Mouse (Mus musculus): ENCODE measurements around the gene Ttc39b. TPM values are rescaled to one million over a fixed set of nuclear protein-coding genes. Genes with fewer than 3 reads are reported as not detected.
"Not testable (repeated sequence)": the region's sequence is repeated elsewhere in the genome, so short reads cannot be mapped to it uniquely, and the experiment has no call there.

Ttc39b gene
- polyA plus RNA-seq, 1 experiment from 2014 or later, result 15.7 TPM

DNA sequence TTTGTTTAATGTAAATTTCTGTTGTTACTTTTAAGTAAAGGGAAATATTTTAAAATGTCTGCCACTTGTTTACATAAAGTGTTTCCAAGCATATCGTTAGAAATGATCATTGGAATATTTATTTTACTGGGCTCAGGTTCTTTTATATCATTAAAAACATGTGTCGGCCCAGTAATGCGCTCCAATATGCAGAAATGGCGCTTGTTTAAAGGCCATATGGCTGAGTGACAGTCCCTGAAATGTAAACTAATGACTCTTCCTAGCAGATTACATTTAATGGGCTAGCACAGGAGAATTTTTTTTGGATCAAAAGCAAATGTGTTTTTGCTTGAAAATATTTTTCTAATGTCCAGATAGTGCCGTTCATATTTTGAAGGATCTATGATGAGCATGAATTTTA lies 86.4 kb downstream of the Ttc39b start:
- Histone ChIP-seq H3K4me1 (replicated peaks; ENCODE audit: control insufficient read depth, insufficient read depth) (no peaks in the 10 kb centered on the region), H3K27me3 (ENCODE audit: control insufficient read depth, insufficient read depth, low read length) (no peaks in the 10 kb centered on the region), H3K9me3 (ENCODE audit: control insufficient read depth, low read length) (no peaks in the 10 kb centered on the region), H3K36me3 (ENCODE audit: control insufficient read depth, insufficient read depth, low read length) (no peaks in the 10 kb centered on the region), H3K9ac (ENCODE audit: low read length) (no peak overlapping the region), H3K4me2 (replicated peaks; ENCODE audit: low read depth) (no peak overlapping the region), H3K4me3 (ENCODE audit: low read depth, low read length) (no peak overlapping the region), H3K27ac (replicated peaks) (no peak overlapping the region)
- no peak for DNase-seq (ENCODE audit: low spot score)
- no peak for ATAC-seq (ENCODE audit: low FRiP score, low TSS enrichment)
- no peak for TF ChIP-seq EP300 (optimal IDR thresholded peaks at IDR 0.05)
- TF ChIP-seq CTCF (IDR thresholded peaks at IDR 0.05; ENCODE audit: low read depth), result no peak
- 61% methylated on average over 5 of the region's 5 CpGs for WGBS

DNA sequence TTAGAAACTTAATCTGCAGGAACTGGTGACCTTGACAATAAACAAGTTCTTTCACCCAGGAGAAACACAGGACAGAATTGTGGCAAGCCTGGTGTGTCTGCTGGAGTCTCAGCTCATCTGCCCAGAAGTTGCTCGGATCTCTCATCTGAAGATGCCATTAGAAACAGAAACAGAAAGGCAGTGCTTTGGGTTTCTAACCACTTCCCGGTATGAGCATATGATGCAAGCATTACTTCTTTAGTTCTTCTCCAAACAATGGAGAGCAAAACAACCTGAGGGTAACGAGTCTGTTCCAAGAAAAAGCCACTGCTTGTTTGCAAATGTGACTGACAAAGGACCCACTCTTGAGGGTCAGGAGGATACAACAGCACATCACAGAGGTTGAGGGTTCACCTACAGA lies 88.8 kb downstream of the Ttc39b start:
- H3K4me1 ChIP-seq (replicated peaks; ENCODE audit: control insufficient read depth, insufficient read depth); H3K4me2 ChIP-seq (replicated peaks; ENCODE audit: low read depth); ATAC-seq (ENCODE audit: low FRiP score, low TSS enrichment); DNase-seq (ENCODE audit: low spot score); H3K9ac ChIP-seq (ENCODE audit: low read length); H3K36me3 ChIP-seq (ENCODE audit: control insufficient read depth, insufficient read depth, low read length); H3K27me3 ChIP-seq (ENCODE audit: control insufficient read depth, insufficient read depth, low read length); H3K27ac ChIP-seq (replicated peaks); H3K4me3 ChIP-seq (ENCODE audit: low read depth, low read length); H3K9me3 ChIP-seq (ENCODE audit: control insufficient read depth, low read length): not testable (repeated sequence)
- 71% methylated on average over 1 of the region's 3 CpGs for WGBS

DNA sequence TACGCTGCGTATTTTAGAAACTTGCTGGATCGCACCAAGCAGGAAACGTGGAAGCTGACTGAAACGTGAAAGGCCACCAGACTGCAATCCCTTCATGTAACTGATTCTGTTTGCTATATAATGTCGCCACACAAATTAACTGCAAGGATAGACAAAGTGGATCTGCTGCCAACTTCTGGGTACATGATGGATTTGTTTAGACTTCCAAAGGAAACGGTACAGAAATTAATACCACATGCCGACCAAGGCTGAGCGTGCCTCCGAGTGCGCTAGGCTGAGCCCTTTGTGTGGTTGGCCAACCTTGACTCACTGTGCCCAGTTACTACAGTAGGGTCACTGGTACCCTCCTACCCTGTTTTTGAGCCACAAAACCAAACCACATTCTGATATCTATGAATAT lies 89.3 kb downstream of the Ttc39b start:
- H3K4me1 ChIP-seq (replicated peaks; ENCODE audit: control insufficient read depth, insufficient read depth), result no peaks in the 10 kb centered on the region
- DNase-seq (ENCODE audit: low spot score) (no peak), ATAC-seq (ENCODE audit: low FRiP score, low TSS enrichment) (no peak)
- H3K4me2 ChIP-seq (replicated peaks; ENCODE audit: low read depth), result no peak overlapping the region
- no peaks in the 10 kb centered on the region for H3K9me3 ChIP-seq (ENCODE audit: control insufficient read depth, low read length)
- H3K27me3 ChIP-seq (ENCODE audit: control insufficient read depth, insufficient read depth, low read length), result no peaks in the 10 kb centered on the region
- no peaks in the 10 kb centered on the region for H3K36me3 ChIP-seq (ENCODE audit: control insufficient read depth, insufficient read depth, low read length)
- no peak overlapping the region for H3K4me3 ChIP-seq (ENCODE audit: low read depth, low read length)
- WGBS, result 71% methylated on average over 11 of the region's 11 CpGs
- no peak overlapping the region for H3K27ac ChIP-seq (replicated peaks)
- no peak overlapping the region for H3K9ac ChIP-seq (ENCODE audit: low read length)
- no peak for TF ChIP-seq CTCF (IDR thresholded peaks at IDR 0.05; ENCODE audit: low read depth)
- TF ChIP-seq EP300 (optimal IDR thresholded peaks at IDR 0.05), result no peak

DNA sequence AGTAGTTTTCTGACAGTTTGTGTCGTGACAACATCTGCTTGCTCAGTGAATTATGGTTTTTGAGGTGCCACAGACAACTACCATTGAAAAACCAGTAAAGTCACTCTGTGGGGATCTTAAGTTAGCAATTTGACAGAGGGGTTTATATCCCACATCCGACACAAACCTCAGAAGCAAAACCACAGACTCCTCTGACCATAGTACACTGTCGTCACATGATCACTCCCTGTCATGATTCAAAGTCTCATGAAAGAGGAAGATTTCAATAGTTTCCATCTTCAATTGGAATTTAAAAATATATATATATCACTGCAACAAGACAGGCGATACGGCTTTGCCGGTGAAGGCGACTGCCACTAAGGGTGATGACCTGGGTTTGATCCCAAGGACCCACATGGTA lies 89.9 kb downstream of the Ttc39b start:
- no peak for ATAC-seq (ENCODE audit: low FRiP score, low TSS enrichment)
- Histone ChIP-seq H3K27me3 (ENCODE audit: control insufficient read depth, insufficient read depth, low read length) (no peaks in the 10 kb centered on the region), H3K27ac (replicated peaks) (no peak overlapping the region), H3K4me2 (replicated peaks; ENCODE audit: low read depth) (no peak overlapping the region), H3K9ac (ENCODE audit: low read length) (no peak overlapping the region), H3K4me1 (replicated peaks; ENCODE audit: control insufficient read depth, insufficient read depth) (no peaks in the 10 kb centered on the region), H3K9me3 (ENCODE audit: control insufficient read depth, low read length) (no peaks in the 10 kb centered on the region), H3K36me3 (ENCODE audit: control insufficient read depth, insufficient read depth, low read length) (no peaks in the 10 kb centered on the region), H3K4me3 (ENCODE audit: low read depth, low read length) (no peak overlapping the region)
- DNase-seq (ENCODE audit: low spot score), result no peak
- TF ChIP-seq CTCF (IDR thresholded peaks at IDR 0.05; ENCODE audit: low read depth) (no peak), EP300 (optimal IDR thresholded peaks at IDR 0.05) (no peak)
- 87% methylated on average over 7 of the region's 7 CpGs for WGBS

DNA sequence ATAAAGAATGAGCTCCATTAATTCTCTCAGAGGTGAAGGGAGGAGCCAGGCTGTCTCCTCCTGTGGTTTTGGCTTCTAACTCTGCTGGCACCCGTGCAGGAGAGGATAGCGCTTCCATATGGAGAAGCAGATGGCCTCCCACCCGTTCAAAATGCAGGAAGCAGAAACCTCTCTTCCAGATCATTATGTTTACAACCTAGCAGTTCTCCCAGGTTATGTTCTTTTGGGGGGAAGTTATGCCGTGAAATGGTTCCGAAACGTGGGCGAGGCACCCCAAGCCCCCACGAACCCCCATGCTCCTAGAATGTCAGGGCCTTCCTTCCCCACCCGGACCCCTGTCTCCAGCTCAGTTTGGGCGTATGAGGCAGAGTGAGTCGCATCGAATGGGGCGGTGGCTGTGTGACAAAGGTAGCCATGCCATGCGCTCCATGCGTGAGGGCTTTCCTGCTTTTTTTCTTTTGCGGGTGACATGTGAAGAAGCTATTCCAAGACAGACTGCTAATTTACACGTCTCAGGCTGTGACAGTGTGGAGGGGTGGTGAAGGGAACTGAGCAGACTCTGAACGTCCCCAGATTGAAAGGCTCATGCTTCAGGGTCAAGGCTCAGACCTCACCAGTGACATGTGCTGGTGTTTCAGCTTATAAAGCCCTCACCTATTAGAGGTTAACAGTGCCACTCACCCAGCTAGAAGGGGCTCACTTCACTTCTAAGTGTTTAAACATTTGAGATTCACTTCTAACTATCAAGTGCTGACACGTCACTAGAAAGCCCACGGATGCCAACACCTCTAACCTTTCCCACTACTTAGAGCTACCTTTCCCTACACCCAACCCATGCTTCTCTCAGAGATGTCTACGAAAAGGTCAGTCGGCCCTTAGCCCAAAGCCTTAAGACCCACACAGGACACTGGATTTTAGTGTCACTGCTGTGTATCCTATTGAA lies 90.6 kb downstream of the Ttc39b start:
- H3K9ac ChIP-seq (ENCODE audit: low read length), result no peak overlapping the region
- 0 out of 2 replicates have a peak, but pooled peaks cover under 1% of the 10 kb centered on the region for H3K36me3 ChIP-seq (ENCODE audit: control insufficient read depth, insufficient read depth, low read length)
- H3K27me3 ChIP-seq (ENCODE audit: control insufficient read depth, insufficient read depth, low read length), result no peaks in the 10 kb centered on the region
- ATAC-seq (ENCODE audit: low FRiP score, low TSS enrichment), result no peak
- no peak overlapping the region for H3K4me3 ChIP-seq (ENCODE audit: low read depth, low read length)
- H3K4me1 ChIP-seq (replicated peaks; ENCODE audit: control insufficient read depth, insufficient read depth), result no peaks in the 10 kb centered on the region
- no peak overlapping the region for H3K27ac ChIP-seq (replicated peaks)
- no peak for DNase-seq (ENCODE audit: low spot score)
- TF ChIP-seq CTCF (IDR thresholded peaks at IDR 0.05; ENCODE audit: low read depth), result no peak
- TF ChIP-seq EP300 (optimal IDR thresholded peaks at IDR 0.05), result no peak
- no peak overlapping the region; the same call in 1 of the 2 replicates for H3K4me2 ChIP-seq (replicated peaks; ENCODE audit: low read depth)
- H3K9me3 ChIP-seq (ENCODE audit: control insufficient read depth, low read length), result no peaks in the 10 kb centered on the region
- 75% methylated on average over 22 of the region's 22 CpGs for WGBS

DNA sequence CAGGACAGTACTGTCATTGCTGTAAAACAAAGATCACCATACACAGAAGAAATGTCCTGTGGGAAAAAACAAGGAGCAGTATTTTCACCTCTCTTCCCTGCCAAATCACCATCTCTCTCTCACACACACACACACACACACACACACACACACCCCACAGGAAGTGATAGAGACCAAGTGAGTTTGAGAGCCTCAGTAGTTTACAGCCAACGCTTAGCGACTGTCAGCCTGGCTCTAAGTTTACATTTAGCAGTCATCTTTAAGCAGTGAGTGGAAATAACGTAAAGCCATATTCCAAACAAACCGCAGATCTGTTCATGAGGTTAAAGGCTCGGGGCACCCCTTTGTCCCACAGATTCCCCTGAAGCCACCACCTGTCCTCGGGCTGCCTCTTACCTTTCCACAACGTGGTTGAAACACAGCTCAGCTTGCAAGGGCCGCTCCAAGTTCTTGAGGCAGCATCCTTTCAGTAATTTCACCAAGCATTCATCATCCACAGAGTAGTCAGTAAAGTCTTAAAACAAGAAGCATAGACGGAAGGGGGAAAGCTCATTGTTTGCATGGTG lies 91.7 kb downstream of the Ttc39b start:
- no peak overlapping the region for H3K4me2 ChIP-seq (replicated peaks; ENCODE audit: low read depth)
- no peak overlapping the region for H3K4me3 ChIP-seq (ENCODE audit: low read depth, low read length)
- ATAC-seq (ENCODE audit: low FRiP score, low TSS enrichment), result no peak
- DNase-seq (ENCODE audit: low spot score), result no peak
- no peaks in the 10 kb centered on the region for H3K9me3 ChIP-seq (ENCODE audit: control insufficient read depth, low read length)
- H3K9ac ChIP-seq (ENCODE audit: low read length), result no peak overlapping the region
- 44% methylated on average over 9 of the region's 9 CpGs for WGBS
- H3K4me1 ChIP-seq (replicated peaks; ENCODE audit: control insufficient read depth, insufficient read depth), result no peaks in the 10 kb centered on the region
- H3K27me3 ChIP-seq (ENCODE audit: control insufficient read depth, insufficient read depth, low read length), result no peaks in the 10 kb centered on the region
- H3K36me3 ChIP-seq (ENCODE audit: control insufficient read depth, insufficient read depth, low read length), result peaks cover 5% of the 10 kb centered on the region; the same call in 1 of the 2 replicates
- TF ChIP-seq EP300 (optimal IDR thresholded peaks at IDR 0.05), result no peak
- no peak for TF ChIP-seq CTCF (IDR thresholded peaks at IDR 0.05; ENCODE audit: low read depth)
- peak overlapping the region; percentile 24; the same call in 1 of the 2 replicates for H3K27ac ChIP-seq (replicated peaks)

Measured in stomach, postnatal 0 days (tissue).